Mouse (Mus musculus): ENCODE measurements around the gene Itpr2. TPM values are rescaled to one million over a fixed set of nuclear protein-coding genes. Genes with fewer than 3 reads are reported as not detected.

The Itpr2 gene
- polyA plus RNA-seq, 1 experiment from 2014 or later = 3.3 TPM

- DNase-seq (ENCODE audit: low spot score) (no peak), ATAC-seq (replicated peaks; ENCODE audit: insufficient number of reproducible peaks, low FRiP score, low TSS enrichment, low read depth) (no peak)
- no peaks in the 10 kb centered on the region for H3K4me1 ChIP-seq (ENCODE audit: control insufficient read depth, insufficient read depth, low read length)
- H3K9ac ChIP-seq (replicated peaks; ENCODE audit: low read length) = no peak overlapping the region
- H3K36me3 ChIP-seq (replicated peaks; ENCODE audit: control insufficient read depth, insufficient read depth, low read depth, low read length) = no peaks in the 10 kb centered on the region
- WGBS = 59% methylated on average over 3 of the region's 3 CpGs
- peak overlapping the region; percentile 98 for H3K4me2 ChIP-seq (ENCODE audit: low read depth, low read length)
- H3K4me3 ChIP-seq (ENCODE audit: low read depth, low read length) = peak overlapping the region; percentile 68
- no peaks in the 10 kb centered on the region for H3K27me3 ChIP-seq (ENCODE audit: control insufficient read depth, insufficient read depth, low read length)
- H3K9me3 ChIP-seq (replicated peaks; ENCODE audit: control insufficient read depth, low read length) = no peaks in the 10 kb centered on the region
- H3K27ac ChIP-seq (replicated peaks; ENCODE audit: low read depth, low read length) = no peak overlapping the region
Measured at GRCm38 (mm10) chr6:146502856-146503255, 833 bp upstream of the Itpr2 start.

- H3K27ac ChIP-seq (replicated peaks; ENCODE audit: low read depth, low read length) = no peak overlapping the region
- ATAC-seq (replicated peaks; ENCODE audit: insufficient number of reproducible peaks, low FRiP score, low TSS enrichment, low read depth) = peak; percentile 35
- no peaks in the 10 kb centered on the region for H3K27me3 ChIP-seq (ENCODE audit: control insufficient read depth, insufficient read depth, low read length)
- peak; percentile 52 for DNase-seq (ENCODE audit: low spot score)
- peak overlapping the region; percentile 58 for H3K9ac ChIP-seq (replicated peaks; ENCODE audit: low read length)
- under 1% methylated on average over 30 of the region's 30 CpGs for WGBS
- H3K36me3 ChIP-seq (replicated peaks; ENCODE audit: control insufficient read depth, insufficient read depth, low read depth, low read length) = no peaks in the 10 kb centered on the region
- no peaks in the 10 kb centered on the region for H3K9me3 ChIP-seq (replicated peaks; ENCODE audit: control insufficient read depth, low read length)
- peak overlapping the region; percentile 68 for H3K4me3 ChIP-seq (ENCODE audit: low read depth, low read length)
- H3K4me2 ChIP-seq (ENCODE audit: low read depth, low read length) = peak overlapping the region; percentile 98
- no peaks in the 10 kb centered on the region for H3K4me1 ChIP-seq (ENCODE audit: control insufficient read depth, insufficient read depth, low read length)
Measured at GRCm38 (mm10) chr6:146501316-146501865, 632 bp downstream of the Itpr2 start.

GRCm38 (mm10) chr6:146500771-146501170 lies 1.3 kb downstream of the Itpr2 start:
- Histone ChIP-seq H3K9me3 (replicated peaks; ENCODE audit: control insufficient read depth, low read length) (no peaks in the 10 kb centered on the region), H3K4me1 (ENCODE audit: control insufficient read depth, insufficient read depth, low read length) (no peaks in the 10 kb centered on the region), H3K4me3 (ENCODE audit: low read depth, low read length) (no peak overlapping the region), H3K9ac (replicated peaks; ENCODE audit: low read length) (no peak overlapping the region), H3K27me3 (ENCODE audit: control insufficient read depth, insufficient read depth, low read length) (no peaks in the 10 kb centered on the region), H3K4me2 (ENCODE audit: low read depth, low read length) (no peak overlapping the region; the same call in 1 of the 2 replicates), H3K36me3 (replicated peaks; ENCODE audit: control insufficient read depth, insufficient read depth, low read depth, low read length) (no peaks in the 10 kb centered on the region), H3K27ac (replicated peaks; ENCODE audit: low read depth, low read length) (no peak overlapping the region)
- no peak for ATAC-seq (replicated peaks; ENCODE audit: insufficient number of reproducible peaks, low FRiP score, low TSS enrichment, low read depth)
- DNase-seq (ENCODE audit: low spot score) = no peak
- 76% methylated on average over 5 of the region's 5 CpGs for WGBS

DNA sequence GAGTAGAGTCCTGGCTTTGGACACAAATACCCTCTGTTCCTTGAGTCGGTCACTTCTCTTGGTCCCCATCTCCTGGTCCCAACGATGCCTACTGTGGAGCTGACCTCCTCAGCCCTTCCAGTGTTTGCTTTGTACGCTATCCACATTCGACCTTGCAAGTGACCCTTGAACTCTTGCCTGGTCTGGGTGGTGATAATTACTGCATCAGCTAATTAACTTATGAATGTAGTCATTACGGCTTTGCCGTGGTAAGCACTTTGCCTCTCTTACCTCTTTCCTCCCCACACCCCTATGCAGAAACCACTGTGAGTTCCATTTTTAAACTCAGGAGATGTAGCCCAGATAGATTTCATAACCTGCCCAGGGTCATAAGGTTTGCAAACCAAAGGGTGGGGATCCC lies 1.8 kb downstream of the Itpr2 start:
- DNase-seq (ENCODE audit: low spot score) = no peak
- 48% methylated on average over 6 of the region's 6 CpGs for WGBS
- no peaks in the 10 kb centered on the region for H3K27me3 ChIP-seq (ENCODE audit: control insufficient read depth, insufficient read depth, low read length)
- ATAC-seq (replicated peaks; ENCODE audit: insufficient number of reproducible peaks, low FRiP score, low TSS enrichment, low read depth) = no peak
- no peaks in the 10 kb centered on the region for H3K36me3 ChIP-seq (replicated peaks; ENCODE audit: control insufficient read depth, insufficient read depth, low read depth, low read length)
- H3K4me2 ChIP-seq (ENCODE audit: low read depth, low read length) = no peak overlapping the region
- no peak overlapping the region for H3K4me3 ChIP-seq (ENCODE audit: low read depth, low read length)
- H3K4me1 ChIP-seq (ENCODE audit: control insufficient read depth, insufficient read depth, low read length) = no peaks in the 10 kb centered on the region
- H3K9me3 ChIP-seq (replicated peaks; ENCODE audit: control insufficient read depth, low read length) = no peaks in the 10 kb centered on the region
- no peak overlapping the region for H3K27ac ChIP-seq (replicated peaks; ENCODE audit: low read depth, low read length)
- no peak overlapping the region for H3K9ac ChIP-seq (replicated peaks; ENCODE audit: low read length)

- Histone ChIP-seq H3K4me3 (ENCODE audit: low read depth, low read length) (no peak overlapping the region), H3K9ac (replicated peaks; ENCODE audit: low read length) (no peak overlapping the region), H3K27ac (replicated peaks; ENCODE audit: low read depth, low read length) (no peak overlapping the region), H3K4me1 (ENCODE audit: control insufficient read depth, insufficient read depth, low read length) (no peaks in the 10 kb centered on the region), H3K4me2 (ENCODE audit: low read depth, low read length) (no peak overlapping the region), H3K36me3 (replicated peaks; ENCODE audit: control insufficient read depth, insufficient read depth, low read depth, low read length) (no peaks in the 10 kb centered on the region), H3K27me3 (ENCODE audit: control insufficient read depth, insufficient read depth, low read length) (no peaks in the 10 kb centered on the region), H3K9me3 (replicated peaks; ENCODE audit: control insufficient read depth, low read length) (no peaks in the 10 kb centered on the region)
- DNase-seq (ENCODE audit: low spot score) (no peak), ATAC-seq (replicated peaks; ENCODE audit: insufficient number of reproducible peaks, low FRiP score, low TSS enrichment, low read depth) (no peak)
- 78% methylated on average over 4 of the region's 4 CpGs for WGBS
Measured at GRCm38 (mm10) chr6:146499566-146499965, 2.5 kb downstream of the Itpr2 start.

DNA sequence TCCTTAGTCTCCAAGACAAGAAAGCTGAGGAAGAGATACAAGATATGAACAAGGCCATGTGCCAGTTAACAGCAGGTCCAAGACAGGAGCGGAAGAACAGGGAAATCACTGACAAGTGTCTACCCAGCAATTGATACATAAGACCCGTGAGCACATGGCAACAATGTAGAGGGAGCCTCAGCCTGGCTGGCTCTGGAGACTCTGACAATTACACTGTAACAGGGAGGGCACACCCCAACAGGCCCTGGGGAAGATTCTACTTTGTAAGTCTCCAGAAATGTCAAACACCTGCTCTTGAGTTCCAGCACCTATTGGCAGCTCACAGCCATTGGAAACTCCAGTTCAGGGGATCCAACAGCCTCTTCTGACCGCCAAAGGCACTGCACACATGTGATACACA lies 3.6 kb downstream of the Itpr2 start:
- no peak for DNase-seq (ENCODE audit: low spot score)
- Histone ChIP-seq H3K36me3 (replicated peaks; ENCODE audit: control insufficient read depth, insufficient read depth, low read depth, low read length) (no peaks in the 10 kb centered on the region), H3K27me3 (ENCODE audit: control insufficient read depth, insufficient read depth, low read length) (no peaks in the 10 kb centered on the region), H3K27ac (replicated peaks; ENCODE audit: low read depth, low read length) (no peak overlapping the region), H3K4me1 (ENCODE audit: control insufficient read depth, insufficient read depth, low read length) (no peaks in the 10 kb centered on the region), H3K4me3 (ENCODE audit: low read depth, low read length) (no peak overlapping the region), H3K9ac (replicated peaks; ENCODE audit: low read length) (no peak overlapping the region), H3K9me3 (replicated peaks; ENCODE audit: control insufficient read depth, low read length) (no peaks in the 10 kb centered on the region), H3K4me2 (ENCODE audit: low read depth, low read length) (no peak overlapping the region)
- WGBS = 86% methylated on average over 3 of the region's 3 CpGs
- ATAC-seq (replicated peaks; ENCODE audit: insufficient number of reproducible peaks, low FRiP score, low TSS enrichment, low read depth) = no peak

GRCm38 (mm10) chr6:146497866-146498265 lies 4.2 kb downstream of the Itpr2 start:
- Histone ChIP-seq H3K4me3 (ENCODE audit: low read depth, low read length) (no peak overlapping the region), H3K9me3 (replicated peaks; ENCODE audit: control insufficient read depth, low read length) (no peaks in the 10 kb centered on the region), H3K4me2 (ENCODE audit: low read depth, low read length) (no peak overlapping the region), H3K36me3 (replicated peaks; ENCODE audit: control insufficient read depth, insufficient read depth, low read depth, low read length) (no peaks in the 10 kb centered on the region), H3K27ac (replicated peaks; ENCODE audit: low read depth, low read length) (no peak overlapping the region), H3K4me1 (ENCODE audit: control insufficient read depth, insufficient read depth, low read length) (no peaks in the 10 kb centered on the region), H3K9ac (replicated peaks; ENCODE audit: low read length) (no peak overlapping the region), H3K27me3 (ENCODE audit: control insufficient read depth, insufficient read depth, low read length) (no peaks in the 10 kb centered on the region)
- DNase-seq (ENCODE audit: low spot score) (no peak), ATAC-seq (replicated peaks; ENCODE audit: insufficient number of reproducible peaks, low FRiP score, low TSS enrichment, low read depth) (no peak)
- WGBS = 81% methylated on average over 4 of the region's 4 CpGs

DNA sequence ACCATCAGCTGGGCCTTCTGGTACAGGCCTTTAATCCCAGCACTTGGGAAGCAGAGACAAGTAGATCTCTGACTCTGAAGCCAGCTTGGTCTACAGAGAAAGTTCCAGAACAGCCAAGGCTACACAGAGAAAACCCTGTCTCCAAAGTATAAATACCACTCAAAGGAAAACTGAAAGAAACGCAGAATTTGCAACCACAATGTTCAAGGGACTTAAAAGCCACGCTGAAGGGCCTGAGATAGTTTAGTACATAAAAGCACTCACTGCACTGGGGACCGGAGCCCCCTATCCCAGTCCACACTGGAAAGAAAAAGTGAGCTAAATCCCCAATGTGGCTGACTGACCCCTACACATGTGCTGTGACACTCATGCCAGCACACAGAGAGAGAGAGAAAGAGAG lies 4.6 kb downstream of the Itpr2 start:
- Histone ChIP-seq H3K36me3 (replicated peaks; ENCODE audit: control insufficient read depth, insufficient read depth, low read depth, low read length) (no peaks in the 10 kb centered on the region), H3K27ac (replicated peaks; ENCODE audit: low read depth, low read length) (no peak overlapping the region), H3K9me3 (replicated peaks; ENCODE audit: control insufficient read depth, low read length) (no peaks in the 10 kb centered on the region), H3K4me2 (ENCODE audit: low read depth, low read length) (no peak overlapping the region), H3K27me3 (ENCODE audit: control insufficient read depth, insufficient read depth, low read length) (no peaks in the 10 kb centered on the region), H3K4me3 (ENCODE audit: low read depth, low read length) (no peak overlapping the region), H3K9ac (replicated peaks; ENCODE audit: low read length) (no peak overlapping the region), H3K4me1 (ENCODE audit: control insufficient read depth, insufficient read depth, low read length) (no peaks in the 10 kb centered on the region)
- DNase-seq (ENCODE audit: low spot score) (no peak), ATAC-seq (replicated peaks; ENCODE audit: insufficient number of reproducible peaks, low FRiP score, low TSS enrichment, low read depth) (no peak)
- 76% methylated on average over 3 of the region's 3 CpGs for WGBS
